18 mouse cellular contexts compared by ENCODE assay signal in the genomic region with DNA sequence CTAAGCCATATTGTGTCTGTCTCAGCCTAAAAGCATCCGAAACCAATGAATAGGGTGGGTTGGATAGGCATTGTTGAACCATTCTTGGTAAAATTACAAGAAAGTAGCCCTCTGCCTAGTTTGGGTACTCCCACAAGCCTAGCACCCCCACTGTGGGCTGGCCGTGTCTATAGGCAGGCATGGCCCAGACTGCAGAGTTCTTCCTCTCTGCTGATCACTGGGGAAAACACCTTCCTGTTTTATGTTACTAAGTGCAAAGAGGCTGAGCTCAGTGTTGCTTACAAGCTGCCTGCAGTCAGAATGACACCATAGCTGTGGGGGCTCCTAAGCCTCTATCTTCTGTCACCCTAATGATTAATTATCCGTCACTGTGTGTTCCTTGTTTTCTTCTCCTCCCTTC. TPM values are rescaled to one million over a fixed set of nuclear protein-coding genes. Genes with fewer than 3 reads are reported as not detected.
DNase-seq lines count a peak whose midpoint lies in the region; ATAC-seq and TF ChIP-seq lines count a peak whose summit lies in the region.
"Had no signal": no experiment of that assay in that cellular context is flagged by ENCODE, and none has a peak within 500 bp of the region (broad histone marks: within the 10 kb centered on the region; RNA-seq: fewer than 3 reads in every experiment).

No protein-coding gene starts in this region.

- no peak for TF ChIP-seq EP300 in MEL (IDR thresholded peaks at IDR 0.05; ENCODE audit: low read depth in 1 of 2, low read length in 2 of 2)
- no peak for TF ChIP-seq EP300 in liver, postnatal 0 days (IDR thresholded peaks at IDR 0.05; ENCODE audit: low read depth)

- no peak for TF ChIP-seq CTCF in left cerebral cortex, adult 2 months (IDR thresholded peaks at IDR 0.05)
- TF ChIP-seq CTCF in MEL (IDR thresholded peaks at IDR 0.05 in 2 of 3, conservative IDR thresholded peaks at IDR 0.05 in 1 of 3; ENCODE audit: control insufficient read depth in 1 of 3, insufficient read depth in 1 of 3, low read depth in 2 of 3, low read length in 3 of 3, poor library complexity in 1 of 3, severe bottlenecking in 1 of 3), result no peak
- no peak for TF ChIP-seq CTCF in hindbrain, postnatal 0 days (IDR thresholded peaks at IDR 0.05; ENCODE audit: low read depth)
- no peak for TF ChIP-seq CTCF in liver, postnatal 0 days (IDR thresholded peaks at IDR 0.05; ENCODE audit: low read depth)

- DNase-seq in left cerebral cortex, adult 2 months (ENCODE audit: extremely low spot score in 1 of 2, low spot score in 2 of 2), result no peak
- DNase-seq in left cerebral cortex, postnatal 36 days (ENCODE audit: low spot score in 2 of 2), result no peak
- DNase-seq in MEL (ENCODE audit: low read depth, low spot score), result peak; percentile 29
- no peak for DNase-seq in hindbrain, postnatal 0 days (ENCODE audit: low spot score)
- DNase-seq in liver, result no peak
- DNase-seq in liver, postnatal 0 days, result no peak
- DNase-seq in cerebellum, adult 9-10 months, result no peak
- DNase-seq: adrenal gland, adult 2 months; gastrocnemius, postnatal 36 days; heart, postnatal 10 days; kidney, adult 2 months; left cerebral cortex, postnatal 4 days; right cerebral cortex, postnatal 25 days; thymus, postnatal 25 days had no signal

- H3K36me3 ChIP-seq in MEL (ENCODE audit: control insufficient read depth in 1 of 2, insufficient read depth in 2 of 2, low read length in 2 of 2), result no peaks in the 10 kb centered on the region
- H3K36me3 ChIP-seq in hindbrain, postnatal 0 days (ENCODE audit: insufficient read depth, low read length), result no peaks in the 10 kb centered on the region
- H3K36me3 ChIP-seq in neural tube, embryonic 15.5 days, result no peaks in the 10 kb centered on the region
- H3K36me3 ChIP-seq in liver, postnatal 0 days (replicated peaks; ENCODE audit: insufficient read depth, low read length), result no peaks in the 10 kb centered on the region
- H3K36me3 ChIP-seq: stomach, embryonic 15.5 days had no signal

- H3K9me3 ChIP-seq in MEL (replicated peaks; ENCODE audit: insufficient read depth, low read length), result no peaks in the 10 kb centered on the region
- H3K9me3 ChIP-seq in hindbrain, postnatal 0 days (ENCODE audit: low read length), result no peaks in the 10 kb centered on the region
- H3K9me3 ChIP-seq in neural tube, embryonic 15.5 days (replicated peaks), result no peaks in the 10 kb centered on the region
- H3K9me3 ChIP-seq in liver, postnatal 0 days (ENCODE audit: low read length), result no peaks in the 10 kb centered on the region
- H3K9me3 ChIP-seq: stomach, embryonic 15.5 days had no signal

- intact Hi-C loops in left cerebral cortex, adult 2 months (cut with DNase I), result no loop called here
- intact Hi-C loops in left cerebral cortex, postnatal 36 days (cut with DNase I), result no loop called here

- no peaks in the 10 kb centered on the region; a peak in 2 of 4 replicates for H3K4me1 ChIP-seq in MEL (ENCODE audit: control insufficient read depth in 1 of 2, insufficient read depth in 2 of 2, low read length in 2 of 2)
- H3K4me1 ChIP-seq in hindbrain, postnatal 0 days (ENCODE audit: insufficient read depth, low read length), result no peaks in the 10 kb centered on the region
- H3K4me1 ChIP-seq in neural tube, embryonic 15.5 days, result peaks cover 20% of the 10 kb centered on the region
- H3K4me1 ChIP-seq in liver, postnatal 0 days (ENCODE audit: insufficient read depth), result no peaks in the 10 kb centered on the region
- H3K4me1 ChIP-seq: stomach, embryonic 15.5 days had no signal

- peak overlapping the region; percentile 30; the same call in 1 of the 2 replicates for H3K4me2 ChIP-seq in hindbrain, postnatal 0 days (ENCODE audit: low read depth, low read length)
- peak overlapping the region; percentile 68 for H3K4me2 ChIP-seq in neural tube, embryonic 15.5 days
- H3K4me2 ChIP-seq in liver, postnatal 0 days (ENCODE audit: low read depth, low read length), result no peak overlapping the region
- H3K4me2 ChIP-seq: stomach, embryonic 15.5 days had no signal

- peak overlapping the region; percentile 44 for H3K27ac ChIP-seq in left cerebral cortex, adult 2 months
- H3K27ac ChIP-seq in MEL (ENCODE audit: control insufficient read depth, low read depth, low read length), result no peak overlapping the region
- H3K27ac ChIP-seq in hindbrain, postnatal 0 days, result no peak overlapping the region
- H3K27ac ChIP-seq in neural tube, embryonic 15.5 days (replicated peaks), result no peak overlapping the region
- no peak overlapping the region for H3K27ac ChIP-seq in liver, postnatal 0 days (ENCODE audit: low read depth)
- H3K27ac ChIP-seq: liver, embryonic 14.5 days; stomach, embryonic 15.5 days had no signal

- no peak overlapping the region for H3K9ac ChIP-seq in MEL (ENCODE audit: control insufficient read depth, low read depth, low read length, poor library complexity, severe bottlenecking)
- no peak overlapping the region for H3K9ac ChIP-seq in hindbrain, postnatal 0 days (replicated peaks; ENCODE audit: low read length)
- no peak overlapping the region for H3K9ac ChIP-seq in neural tube, embryonic 15.5 days (replicated peaks)
- H3K9ac ChIP-seq in liver, postnatal 0 days (replicated peaks), result no peak overlapping the region
- H3K9ac ChIP-seq: liver, embryonic 14.5 days; stomach, embryonic 15.5 days had no signal

- no peak overlapping the region for H3K4me3 ChIP-seq in left cerebral cortex, adult 2 months
- no peak overlapping the region for H3K4me3 ChIP-seq in MEL (ENCODE audit: control insufficient read depth in 1 of 2, insufficient read depth in 1 of 2, low read depth in 2 of 2, low read length in 2 of 2)
- H3K4me3 ChIP-seq in hindbrain, postnatal 0 days (ENCODE audit: low read length), result no peak overlapping the region
- H3K4me3 ChIP-seq in neural tube, embryonic 15.5 days (replicated peaks), result 0 out of 2 replicates have a peak overlapping the region, but pooled peaks have one; percentile 1
- H3K4me3 ChIP-seq in liver, postnatal 0 days (ENCODE audit: low read depth, low read length), result no peak overlapping the region
- H3K4me3 ChIP-seq: megakaryocyte, embryonic 14.5 days; stomach, embryonic 15.5 days had no signal

- H3K27me3 ChIP-seq in MEL (ENCODE audit: control insufficient read depth in 1 of 2, insufficient read depth in 2 of 2, low read length in 2 of 2), result no peaks in the 10 kb centered on the region
- H3K27me3 ChIP-seq in hindbrain, postnatal 0 days (ENCODE audit: insufficient read depth, low read length), result no peaks in the 10 kb centered on the region
- no peaks in the 10 kb centered on the region for H3K27me3 ChIP-seq in neural tube, embryonic 15.5 days (replicated peaks)
- H3K27me3 ChIP-seq in liver, postnatal 0 days (ENCODE audit: insufficient read depth, low read length), result peaks cover 9% of the 10 kb centered on the region; the same call in 1 of the 2 replicates
- H3K27me3 ChIP-seq: stomach, embryonic 15.5 days had no signal

- no peak for TF ChIP-seq POLR2A in MEL (IDR thresholded peaks at IDR 0.05; ENCODE audit: control insufficient read depth in 1 of 2, insufficient read depth in 1 of 2, low read depth in 1 of 2, low read length in 2 of 2, poor library complexity in 1 of 2)

- no peak for ATAC-seq in hindbrain, postnatal 0 days
- no peak for ATAC-seq in neural tube, embryonic 15.5 days (ENCODE audit: low FRiP score)
- no peak for ATAC-seq in liver, postnatal 0 days

- WGBS in hindbrain, postnatal 0 days, result 68% methylated on average over 3 of the region's 3 CpGs
- WGBS in neural tube, embryonic 15.5 days, result 61% methylated on average over 3 of the region's 3 CpGs
- WGBS in liver, postnatal 0 days (ENCODE audit: insufficient replicate concordance), result 55% methylated on average over 3 of the region's 3 CpGs

- H3K79me2 ChIP-seq in MEL (ENCODE audit: control insufficient read depth, insufficient read depth, low read length, poor library complexity), result no peaks in the 10 kb centered on the region

- TF ChIP-seq RAD21 in MEL (IDR thresholded peaks at IDR 0.05; ENCODE audit: low read depth, low read length), result no peak

TF ChIP-seq in MEL, 35 proteins besides CTCF, POLR2A, EP300 and RAD21:
- TF ChIP-seq ETS1 (IDR thresholded peaks at IDR 0.05; ENCODE audit: low read depth, low read length) (no peak), GABPA (IDR thresholded peaks at IDR 0.05; ENCODE audit: low read depth, low read length) (no peak), MAX (IDR thresholded peaks at IDR 0.05; ENCODE audit: low read length) (no peak), UBTF (IDR thresholded peaks at IDR 0.05; ENCODE audit: borderline replicate concordance, insufficient read depth, low read depth, low read length) (no peak)

RNA-seq across cellular contexts. Expression of a gene that starts 4.4 kb away (rescaled TPM):
- total RNA-seq in left cerebral cortex, adult 2 months (2021), result 10 to 100 TPM; 31.4 to 40.4 TPM
- 10 to 100 TPM; 38.6 to 41.3 TPM for total RNA-seq in left cerebral cortex, postnatal 36 days (2021)
- not detected in 2 replicates for total RNA-seq in MEL (2012; rRNA removed)
- polyA plus RNA-seq in MEL (2012; ENCODE audit: insufficient read depth in 1 of 2, insufficient read length in 2 of 2, low read depth in 1 of 2, low replicate concordance in 2 of 2, missing spikeins in 1 of 2), result under 1 TPM in 1 of 2 experiments, not detected in 1; 0.46 TPM
- total RNA-seq in hindbrain, postnatal 0 days (2014; rRNA removed), result 40.4 and 43.8 TPM in 2 replicates
- polyA plus RNA-seq in hindbrain, postnatal 0 days (2015; fragmentation: Nextera tagmentation; extraction: Ambion mirVana), result 66.3 and 70.3 TPM in 2 replicates
- 78.3 and 102 TPM in 2 replicates for polyA plus RNA-seq in neural tube, embryonic 15.5 days (2015; fragmentation: Nextera tagmentation; extraction: Ambion mirVana)
- polyA plus RNA-seq in liver, postnatal 0 days (2015; fragmentation: Nextera tagmentation; extraction: Ambion mirVana), result 0.18 and 0.21 TPM in 2 replicates
- total RNA-seq: gastrocnemius, postnatal 36 days had no signal

RNA-seq across cellular contexts. Expression of a gene that starts 10.1 kb away (rescaled TPM):
- total RNA-seq in left cerebral cortex, adult 2 months (2021), result 10 to 100 TPM; 21.6 to 28.3 TPM
- total RNA-seq in left cerebral cortex, postnatal 36 days (2021), result 10 to 100 TPM; 27.9 to 32.0 TPM
- total RNA-seq in MEL (2012; rRNA removed), result 69.1 and 76.1 TPM in 2 replicates
- 10 to 100 TPM in 1 of 2 experiments, not detected in 1; 99.1 TPM for polyA plus RNA-seq in MEL (2012; ENCODE audit: insufficient read depth in 1 of 2, insufficient read length in 2 of 2, low read depth in 1 of 2, low replicate concordance in 2 of 2, missing spikeins in 1 of 2)
- total RNA-seq in hindbrain, postnatal 0 days (2014; rRNA removed), result 7.2 and 10.7 TPM in 2 replicates
- 32.9 and 34.6 TPM in 2 replicates for polyA plus RNA-seq in hindbrain, postnatal 0 days (2015; fragmentation: Nextera tagmentation; extraction: Ambion mirVana)
- polyA plus RNA-seq in neural tube, embryonic 15.5 days (2015; fragmentation: Nextera tagmentation; extraction: Ambion mirVana), result 40.9 and 49.1 TPM in 2 replicates
- 64.0 and 67.7 TPM in 2 replicates for polyA plus RNA-seq in liver, postnatal 0 days (2015; fragmentation: Nextera tagmentation; extraction: Ambion mirVana)

Comparison
In these comparisons a context has a peak if more than half of its experiments do, and no peak if none do; other contexts are left out.
1. RNA of a gene that starts 4.4 kb away (total RNA-seq): 40.4 to 43.8 TPM in hindbrain, postnatal 0 days, 38.6 to 41.3 TPM in left cerebral cortex, postnatal 36 days and 31.4 to 40.4 TPM in left cerebral cortex, adult 2 months; not detected in MEL; every median in the first group is over 10 times any median in the second.